Comparison of ENCODE assay signal across 9 mouse cellular contexts in genomic region chr11:117478271-117479006, GRCm38 (mm10). TPM values are rescaled to one million over a fixed set of nuclear protein-coding genes. Genes with fewer than 3 reads are reported as not detected.
DNase-seq lines count a peak whose midpoint lies in the region; ATAC-seq lines count a peak whose summit lies in the region.
"Had no signal": no experiment of that assay in that cellular context is flagged by ENCODE, and none has a peak within 500 bp of the region (broad histone marks: within the 10 kb centered on the region; RNA-seq: fewer than 3 reads in every experiment).

No protein-coding gene starts in this region.

- H3K9me3 ChIP-seq in heart, embryonic 15.5 days (replicated peaks) = no peaks in the 10 kb centered on the region
- no peaks in the 10 kb centered on the region for H3K9me3 ChIP-seq in midbrain, embryonic 15.5 days

- no peak overlapping the region for H3K4me2 ChIP-seq in heart, embryonic 15.5 days
- peak overlapping the region; percentile 30 for H3K4me2 ChIP-seq in midbrain, embryonic 15.5 days

- no peak overlapping the region for H3K4me3 ChIP-seq in heart, embryonic 15.5 days
- no peak overlapping the region for H3K4me3 ChIP-seq in midbrain, embryonic 15.5 days

- no peak for ATAC-seq in heart, embryonic 15.5 days (replicated peaks; ENCODE audit: insufficient number of reproducible peaks, insufficient read depth, low FRiP score, low read depth)
- peak; percentile 12; the same call in 1 of the 2 replicates for ATAC-seq in midbrain, embryonic 15.5 days (replicated peaks)
- ATAC-seq in CD4-positive, CD25-positive, alpha-beta regulatory T cell, adult 4 months = no peak

- H3K4me1 ChIP-seq in heart, embryonic 15.5 days (replicated peaks) = peaks cover 30% of the 10 kb centered on the region
- peaks cover 54% of the 10 kb centered on the region for H3K4me1 ChIP-seq in midbrain, embryonic 15.5 days

- H3K27ac ChIP-seq in heart, embryonic 15.5 days = 0 out of 2 replicates have a peak overlapping the region, but pooled peaks have one; percentile 7
- peak overlapping the region; percentile 92 for H3K27ac ChIP-seq in midbrain, embryonic 15.5 days

- H3K9ac ChIP-seq in heart, embryonic 15.5 days = no peak overlapping the region
- H3K9ac ChIP-seq in midbrain, embryonic 15.5 days = no peak overlapping the region

- 62% methylated on average over 10 of the region's 10 CpGs for WGBS in heart, embryonic 15.5 days
- 33% methylated on average over 10 of the region's 10 CpGs for WGBS in midbrain, embryonic 15.5 days

- DNase-seq in kidney, postnatal 4 days = peak; percentile 13 to 22
- DNase-seq in kidney, adult 8-10 months = no peak
- peak; percentile 79 to 84 for DNase-seq in cerebellum, postnatal 14 days
- no peak for DNase-seq in B cell, adult 2 months
- DNase-seq in kidney, postnatal 36 days = no peak

- no peaks in the 10 kb centered on the region for H3K36me3 ChIP-seq in heart, embryonic 15.5 days
- no peaks in the 10 kb centered on the region for H3K36me3 ChIP-seq in midbrain, embryonic 15.5 days (replicated peaks)

- H3K27me3 ChIP-seq in heart, embryonic 15.5 days = peaks cover 7% of the 10 kb centered on the region
- no peaks in the 10 kb centered on the region for H3K27me3 ChIP-seq in midbrain, embryonic 15.5 days (replicated peaks)

RNA-seq across cellular contexts. Expression of gene Gm11733, which starts 5.7 kb away (rescaled TPM):
- polyA plus RNA-seq in heart, embryonic 15.5 days (2015; fragmentation: Nextera tagmentation; extraction: Ambion mirVana) = not detected in 2 replicates
- not detected in 2 replicates for polyA plus RNA-seq in midbrain, embryonic 15.5 days (2015; fragmentation: Nextera tagmentation; extraction: Ambion mirVana)
- not detected for polyA plus RNA-seq in CD4-positive, CD25-positive, alpha-beta regulatory T cell, adult 4 months (2017; shearing (Covaris generic))
- polyA plus RNA-seq: lung, embryonic 16.5 days had no signal

Comparison
In these comparisons a context has a peak if more than half of its experiments do, and no peak if none do; other contexts are left out.
1. DNase-seq: peak in kidney, postnatal 4 days (2 of 2) and cerebellum, postnatal 14 days (2 of 2); none in kidney, adult 8-10 months (0 of 2), B cell, adult 2 months (0 of 2) and kidney, postnatal 36 days (0 of 2).